Mouse (Mus musculus): ENCODE results near the gene Cyp3a13. TPM values are rescaled to one million over a fixed set of nuclear protein-coding genes. Genes with fewer than 3 reads are reported as not detected.
"Not testable (repeated sequence)": the region's sequence is repeated elsewhere in the genome, so short reads cannot be mapped to it uniquely, and the experiment has no call there.

The Cyp3a13 gene
- polyA plus RNA-seq, 1 experiment from 2014 or later, result not detected

DNA sequence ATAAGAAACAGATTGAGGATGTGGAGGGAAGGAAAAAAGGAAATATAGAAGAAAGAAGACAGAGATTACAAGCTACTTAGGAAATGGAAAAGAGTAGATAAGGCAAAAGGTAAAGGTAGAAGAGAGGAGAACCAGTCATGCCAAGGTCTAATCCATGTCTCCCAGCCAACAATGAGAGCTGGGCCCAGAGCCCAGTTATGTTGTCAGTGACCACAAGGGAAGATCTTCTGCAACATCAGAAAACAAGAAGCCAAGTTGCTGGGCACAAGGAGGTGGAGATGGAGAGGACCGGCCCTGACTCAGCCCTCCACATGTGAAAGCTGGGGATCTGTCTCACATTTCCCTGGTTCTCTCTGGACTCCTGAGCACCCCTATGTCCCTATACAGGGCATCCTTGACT, 33.8 kb downstream of the Cyp3a13 start:
- 87% methylated on average over 1 of the region's 1 CpGs for WGBS
- ATAC-seq (ENCODE audit: low FRiP score, low TSS enrichment), result no peak
- H3K27ac ChIP-seq (ENCODE audit: low read depth, low read length), result no peak overlapping the region
- no peaks in the 10 kb centered on the region for H3K27me3 ChIP-seq (ENCODE audit: control insufficient read depth, insufficient read depth, low read length)
- no peaks in the 10 kb centered on the region for H3K4me1 ChIP-seq (ENCODE audit: control insufficient read depth, insufficient read depth, low read length)
- H3K4me3 ChIP-seq (ENCODE audit: low read length), result no peak overlapping the region
- no peak overlapping the region for H3K9ac ChIP-seq (ENCODE audit: low read depth, low read length)
- H3K36me3 ChIP-seq (ENCODE audit: control insufficient read depth, insufficient read depth, low read length), result no peaks in the 10 kb centered on the region
- no peak overlapping the region for H3K4me2 ChIP-seq (replicated peaks; ENCODE audit: low read depth, low read length)
- no peaks in the 10 kb centered on the region for H3K9me3 ChIP-seq (ENCODE audit: control insufficient read depth, low read length)

DNA sequence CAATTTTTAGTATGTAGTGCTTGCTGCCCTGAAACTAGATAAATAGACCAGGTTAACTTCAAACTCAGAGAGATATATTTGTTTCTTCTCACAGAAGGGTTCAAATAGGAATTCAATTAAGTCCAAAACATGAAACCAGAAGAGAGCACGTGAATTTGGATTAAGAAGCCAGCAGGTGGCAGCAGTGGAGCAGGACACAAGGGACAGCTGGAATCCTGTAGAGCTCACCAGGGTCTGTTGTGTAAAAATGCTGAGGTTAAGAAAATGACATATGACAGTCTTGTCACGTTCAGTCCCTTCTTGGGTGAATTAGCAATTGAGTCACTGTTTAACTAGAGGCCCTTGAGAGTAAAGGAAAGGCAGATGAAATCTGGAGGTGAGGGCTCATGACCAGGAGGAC, 35.5 kb downstream of the Cyp3a13 start:
- Histone ChIP-seq H3K4me2 (replicated peaks; ENCODE audit: low read depth, low read length) (no peak overlapping the region), H3K4me3 (ENCODE audit: low read length) (no peak overlapping the region), H3K9ac (ENCODE audit: low read depth, low read length) (no peak overlapping the region), H3K9me3 (ENCODE audit: control insufficient read depth, low read length) (no peaks in the 10 kb centered on the region), H3K36me3 (ENCODE audit: control insufficient read depth, insufficient read depth, low read length) (no peaks in the 10 kb centered on the region), H3K4me1 (ENCODE audit: control insufficient read depth, insufficient read depth, low read length) (no peaks in the 10 kb centered on the region), H3K27me3 (ENCODE audit: control insufficient read depth, insufficient read depth, low read length) (no peaks in the 10 kb centered on the region), H3K27ac (ENCODE audit: low read depth, low read length) (no peak overlapping the region)
- WGBS, result 3% methylated on average over 2 of the region's 2 CpGs
- ATAC-seq (ENCODE audit: low FRiP score, low TSS enrichment), result no peak

DNA sequence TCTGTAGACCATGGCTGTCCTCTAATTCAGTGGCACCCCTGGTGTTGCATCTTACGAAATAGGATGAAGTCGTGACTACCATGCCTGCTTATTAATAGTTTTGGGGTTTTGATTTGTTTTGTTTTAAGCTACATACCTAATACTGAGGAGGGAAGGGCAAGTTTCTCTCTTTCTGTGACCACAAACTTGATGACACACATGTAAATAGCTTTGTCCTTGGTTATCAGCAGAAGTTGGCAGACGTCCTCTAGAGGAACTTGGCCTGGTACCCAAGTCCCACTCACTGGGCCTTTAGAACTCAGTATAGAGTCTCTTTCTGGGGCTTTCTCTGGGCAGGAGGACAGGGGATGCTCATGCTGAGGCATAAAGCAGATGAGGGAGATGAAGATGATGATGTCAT, 38.1 kb downstream of the Cyp3a13 start:
- Histone ChIP-seq H3K9ac (ENCODE audit: low read depth, low read length) (no peak overlapping the region), H3K27me3 (ENCODE audit: control insufficient read depth, insufficient read depth, low read length) (no peaks in the 10 kb centered on the region), H3K4me3 (ENCODE audit: low read length) (no peak overlapping the region), H3K4me1 (ENCODE audit: control insufficient read depth, insufficient read depth, low read length) (no peaks in the 10 kb centered on the region), H3K36me3 (ENCODE audit: control insufficient read depth, insufficient read depth, low read length) (no peaks in the 10 kb centered on the region), H3K9me3 (ENCODE audit: control insufficient read depth, low read length) (no peaks in the 10 kb centered on the region), H3K27ac (ENCODE audit: low read depth, low read length) (no peak overlapping the region), H3K4me2 (replicated peaks; ENCODE audit: low read depth, low read length) (no peak overlapping the region)
- WGBS, result 86% methylated on average over 3 of the region's 3 CpGs
- ATAC-seq (ENCODE audit: low FRiP score, low TSS enrichment), result no peak

DNA sequence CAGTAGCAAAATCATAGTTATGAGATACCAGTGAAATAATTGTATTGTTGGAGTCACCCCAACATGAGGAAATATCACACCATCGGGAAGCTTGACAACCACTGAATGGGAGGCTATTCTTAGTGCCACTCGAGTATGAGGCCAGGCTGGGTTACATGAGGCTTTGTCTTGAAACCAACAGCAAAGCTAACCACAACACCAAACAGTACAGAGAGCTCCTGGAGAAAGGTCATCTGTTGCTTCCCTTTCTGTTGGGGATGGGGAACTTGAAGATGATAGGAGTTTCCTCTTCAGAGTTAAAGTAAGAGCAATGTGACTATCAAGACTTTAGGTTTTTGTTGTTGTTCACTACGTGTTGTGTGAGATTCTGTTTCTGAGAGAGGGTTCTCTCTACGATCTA, 38.5 kb downstream of the Cyp3a13 start:
- Histone ChIP-seq H3K4me3 (ENCODE audit: low read length) (no peak overlapping the region), H3K4me2 (replicated peaks; ENCODE audit: low read depth, low read length) (no peak overlapping the region), H3K36me3 (ENCODE audit: control insufficient read depth, insufficient read depth, low read length) (no peaks in the 10 kb centered on the region), H3K9me3 (ENCODE audit: control insufficient read depth, low read length) (no peaks in the 10 kb centered on the region), H3K27ac (ENCODE audit: low read depth, low read length) (no peak overlapping the region), H3K4me1 (ENCODE audit: control insufficient read depth, insufficient read depth, low read length) (no peaks in the 10 kb centered on the region), H3K27me3 (ENCODE audit: control insufficient read depth, insufficient read depth, low read length) (no peaks in the 10 kb centered on the region), H3K9ac (ENCODE audit: low read depth, low read length) (no peak overlapping the region)
- WGBS, result 89% methylated on average over 4 of the region's 4 CpGs
- no peak for ATAC-seq (ENCODE audit: low FRiP score, low TSS enrichment)

DNA sequence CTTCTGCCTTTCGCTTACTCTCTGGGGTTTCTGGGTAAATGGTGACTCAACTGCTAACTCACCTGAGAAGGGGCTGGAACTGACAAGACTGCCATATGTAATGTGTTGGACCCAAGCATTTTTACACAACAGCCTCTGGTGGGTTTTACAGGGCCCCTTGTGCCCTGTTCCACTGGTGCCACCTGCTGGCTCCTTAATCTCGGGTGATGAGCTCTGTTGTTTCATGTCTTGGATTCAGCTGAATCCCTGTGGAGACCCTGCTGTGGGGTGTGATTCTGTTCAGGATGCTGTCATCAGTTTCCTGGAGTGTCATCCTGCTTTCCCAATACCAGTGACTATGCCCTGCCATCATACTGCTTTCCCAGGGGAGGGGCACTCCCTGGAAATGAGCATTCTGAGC, 43.6 kb downstream of the Cyp3a13 start:
- no peaks in the 10 kb centered on the region for H3K36me3 ChIP-seq (ENCODE audit: control insufficient read depth, insufficient read depth, low read length)
- no peak overlapping the region for H3K4me3 ChIP-seq (ENCODE audit: low read length)
- H3K9me3 ChIP-seq (ENCODE audit: control insufficient read depth, low read length), result no peaks in the 10 kb centered on the region
- H3K27ac ChIP-seq (ENCODE audit: low read depth, low read length), result no peak overlapping the region
- no peaks in the 10 kb centered on the region for H3K4me1 ChIP-seq (ENCODE audit: control insufficient read depth, insufficient read depth, low read length)
- H3K4me2 ChIP-seq (replicated peaks; ENCODE audit: low read depth, low read length), result no peak overlapping the region
- no peak for ATAC-seq (ENCODE audit: low FRiP score, low TSS enrichment)
- H3K9ac ChIP-seq (ENCODE audit: low read depth, low read length), result no peak overlapping the region
- H3K27me3 ChIP-seq (ENCODE audit: control insufficient read depth, insufficient read depth, low read length), result no peaks in the 10 kb centered on the region
- WGBS, result 57% methylated on average over 2 of the region's 2 CpGs

DNA sequence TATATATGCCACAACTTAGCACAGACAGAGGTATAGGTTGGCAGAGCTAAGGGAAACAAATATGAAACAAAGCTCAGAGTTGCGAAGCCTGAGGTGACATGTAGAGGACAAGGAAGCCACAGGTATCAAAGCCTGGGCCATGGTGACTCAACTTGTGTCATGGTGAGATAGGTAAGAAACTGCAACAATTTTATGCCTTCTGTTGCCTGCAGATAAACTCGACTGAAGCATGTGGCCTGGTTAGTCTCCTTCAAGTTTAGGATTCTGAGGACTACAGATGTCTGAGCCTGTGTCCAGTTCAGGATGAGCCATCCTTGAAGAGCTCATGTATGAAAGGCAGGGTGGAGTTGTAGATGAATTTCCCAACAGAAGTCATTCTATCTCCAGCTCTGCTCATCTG, 46.4 kb downstream of the Cyp3a13 start:
- no peaks in the 10 kb centered on the region for H3K4me1 ChIP-seq (ENCODE audit: control insufficient read depth, insufficient read depth, low read length)
- H3K4me3 ChIP-seq (ENCODE audit: low read length), result no peak overlapping the region
- no peaks in the 10 kb centered on the region for H3K27me3 ChIP-seq (ENCODE audit: control insufficient read depth, insufficient read depth, low read length)
- H3K36me3 ChIP-seq (ENCODE audit: control insufficient read depth, insufficient read depth, low read length), result no peaks in the 10 kb centered on the region
- WGBS, result 88% methylated on average over 2 of the region's 2 CpGs
- H3K27ac ChIP-seq (ENCODE audit: low read depth, low read length), result no peak overlapping the region
- H3K4me2 ChIP-seq (replicated peaks; ENCODE audit: low read depth, low read length), result no peak overlapping the region
- H3K9ac ChIP-seq (ENCODE audit: low read depth, low read length), result no peak overlapping the region
- no peaks in the 10 kb centered on the region for H3K9me3 ChIP-seq (ENCODE audit: control insufficient read depth, low read length)
- ATAC-seq (ENCODE audit: low FRiP score, low TSS enrichment), result no peak

DNA sequence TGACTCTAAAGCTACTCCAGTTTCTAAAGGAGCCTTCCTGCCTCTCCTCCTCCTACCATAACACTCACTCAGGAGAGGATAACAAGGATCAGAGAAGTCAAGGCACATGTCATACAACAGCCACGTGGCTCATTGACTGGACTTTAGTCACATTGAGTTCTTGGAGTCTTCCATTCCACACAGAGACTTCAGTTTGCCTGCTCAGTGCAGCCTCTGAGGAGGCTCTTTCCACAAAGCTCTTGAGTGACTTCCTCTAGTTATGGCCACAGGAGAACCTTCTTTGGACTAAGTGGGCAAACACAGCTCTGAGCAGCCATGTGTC, 49.1 kb downstream of the Cyp3a13 start:
- not testable (repeated sequence) for H3K27ac ChIP-seq (ENCODE audit: low read depth, low read length); ATAC-seq (ENCODE audit: low FRiP score, low TSS enrichment); H3K9me3 ChIP-seq (ENCODE audit: control insufficient read depth, low read length); H3K36me3 ChIP-seq (ENCODE audit: control insufficient read depth, insufficient read depth, low read length); H3K4me1 ChIP-seq (ENCODE audit: control insufficient read depth, insufficient read depth, low read length); H3K9ac ChIP-seq (ENCODE audit: low read depth, low read length); H3K4me3 ChIP-seq (ENCODE audit: low read length); H3K27me3 ChIP-seq (ENCODE audit: control insufficient read depth, insufficient read depth, low read length); H3K4me2 ChIP-seq (replicated peaks; ENCODE audit: low read depth, low read length)
- 44% methylated on average over 1 of the region's 1 CpGs for WGBS

DNA sequence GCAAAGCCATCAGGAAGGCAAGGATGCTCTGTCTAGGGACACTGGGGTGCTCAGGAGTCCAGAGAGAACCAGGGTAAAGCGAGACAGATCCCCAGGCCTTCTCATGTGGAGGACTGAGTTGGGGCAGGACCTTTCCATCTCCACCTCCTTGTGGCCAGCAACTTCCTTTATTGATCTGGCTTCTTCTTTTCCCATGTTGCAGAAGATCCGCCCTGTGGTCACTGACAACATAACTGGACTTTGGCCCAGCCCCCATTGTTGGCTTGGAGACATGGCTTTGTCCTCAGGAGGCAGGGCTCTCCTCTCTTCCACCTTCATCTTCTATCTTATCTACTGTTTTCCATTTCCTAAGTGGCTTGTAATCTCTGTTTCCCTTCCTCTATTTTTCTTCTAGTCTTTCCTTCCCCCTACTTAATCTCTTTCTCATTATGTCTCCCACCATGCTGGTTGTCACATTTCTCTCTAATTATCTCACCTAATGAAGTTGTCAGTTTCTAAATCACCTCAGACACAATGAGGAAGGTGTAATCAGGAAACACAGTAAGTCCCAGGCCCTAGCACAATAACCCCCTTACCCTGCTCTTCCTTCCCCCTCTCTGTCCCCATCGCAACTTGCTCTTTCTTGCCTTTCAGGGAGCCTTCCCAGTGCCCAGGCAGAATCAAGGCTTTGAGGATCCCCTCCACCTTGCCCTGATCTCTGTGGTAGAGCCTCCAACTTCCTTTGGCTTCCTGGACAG, 49.6 kb downstream of the Cyp3a13 start, which contains the start of gene Pilrb2:
TSS of gene Pilrb2 (minus strand) at position 172 of the 737 bp plus-strand sequence.
- H3K4me3 ChIP-seq (ENCODE audit: low read length); H3K9me3 ChIP-seq (ENCODE audit: control insufficient read depth, low read length); H3K4me2 ChIP-seq (replicated peaks; ENCODE audit: low read depth, low read length); H3K27me3 ChIP-seq (ENCODE audit: control insufficient read depth, insufficient read depth, low read length); H3K4me1 ChIP-seq (ENCODE audit: control insufficient read depth, insufficient read depth, low read length); H3K9ac ChIP-seq (ENCODE audit: low read depth, low read length); H3K27ac ChIP-seq (ENCODE audit: low read depth, low read length); H3K36me3 ChIP-seq (ENCODE audit: control insufficient read depth, insufficient read depth, low read length); ATAC-seq (ENCODE audit: low FRiP score, low TSS enrichment): not testable (repeated sequence)
- WGBS, result 81% methylated on average over 2 of the region's 3 CpGs

DNA sequence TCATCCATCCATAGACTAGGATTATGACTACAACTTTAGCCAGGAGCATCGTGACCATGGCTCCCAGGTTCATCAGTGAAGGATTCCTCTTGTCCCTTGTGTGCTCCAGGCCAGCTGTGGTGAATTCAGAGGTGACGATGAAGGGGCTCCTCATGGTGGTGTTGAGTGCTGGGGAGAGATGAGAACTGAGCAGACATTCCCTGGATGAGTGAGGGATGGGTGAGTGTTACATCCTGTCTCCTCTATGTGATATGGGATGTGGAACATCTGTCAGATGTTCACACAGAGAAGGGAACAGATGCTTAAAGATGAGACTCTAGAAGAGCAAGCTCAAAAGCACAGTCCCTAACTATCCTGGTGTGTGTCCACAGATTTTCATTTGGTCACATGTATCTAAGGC, 52.8 kb downstream of the Cyp3a13 start:
- H3K27ac ChIP-seq (ENCODE audit: low read depth, low read length); ATAC-seq (ENCODE audit: low FRiP score, low TSS enrichment); H3K9me3 ChIP-seq (ENCODE audit: control insufficient read depth, low read length); H3K27me3 ChIP-seq (ENCODE audit: control insufficient read depth, insufficient read depth, low read length); H3K36me3 ChIP-seq (ENCODE audit: control insufficient read depth, insufficient read depth, low read length); H3K4me1 ChIP-seq (ENCODE audit: control insufficient read depth, insufficient read depth, low read length); H3K4me2 ChIP-seq (replicated peaks; ENCODE audit: low read depth, low read length); H3K9ac ChIP-seq (ENCODE audit: low read depth, low read length); H3K4me3 ChIP-seq (ENCODE audit: low read length): not testable (repeated sequence)
- 80% methylated on average over 2 of the region's 2 CpGs for WGBS

All from kidney, embryonic 14.5 days (tissue).